Mouse (Mus musculus): ENCODE results near the gene Uox. TPM values are rescaled to one million over a fixed set of nuclear protein-coding genes. Genes with fewer than 3 reads are reported as not detected.

Gene Uox
- polyA plus RNA-seq, 1 experiment from 2014 or later, result 0.70 TPM

DNA sequence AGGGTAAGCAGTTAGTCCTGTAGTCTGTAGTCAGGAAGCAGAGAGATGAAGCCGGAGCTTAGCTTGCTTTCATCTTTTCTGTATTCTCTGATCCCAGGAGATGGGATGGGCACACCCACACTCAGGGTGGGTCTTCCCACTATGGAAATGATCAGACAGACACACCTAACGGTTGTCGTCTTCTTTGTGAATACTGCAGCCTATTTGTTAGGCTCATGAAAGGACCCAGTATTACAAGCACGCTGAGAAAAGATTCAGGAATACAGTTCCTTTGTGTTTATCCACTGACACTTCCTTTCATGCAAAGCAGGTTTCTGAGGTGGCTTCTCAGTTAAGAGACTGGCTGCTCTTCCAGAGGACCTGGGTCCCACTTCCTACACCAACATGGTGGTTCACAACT is 41.0 kb downstream of the Uox start:
- WGBS, result 86% methylated on average over 4 of the region's 4 CpGs
- no peak overlapping the region for H3K27ac ChIP-seq
- no peaks in the 10 kb centered on the region for H3K9me3 ChIP-seq
- ATAC-seq, result no peak
- H3K27me3 ChIP-seq (replicated peaks), result no peaks in the 10 kb centered on the region
- no peak overlapping the region for H3K4me3 ChIP-seq (replicated peaks)
- H3K36me3 ChIP-seq, result no peaks in the 10 kb centered on the region
- no peak overlapping the region for H3K4me2 ChIP-seq (replicated peaks)
- H3K4me1 ChIP-seq (replicated peaks), result no peaks in the 10 kb centered on the region
- H3K9ac ChIP-seq, result no peak overlapping the region

DNA sequence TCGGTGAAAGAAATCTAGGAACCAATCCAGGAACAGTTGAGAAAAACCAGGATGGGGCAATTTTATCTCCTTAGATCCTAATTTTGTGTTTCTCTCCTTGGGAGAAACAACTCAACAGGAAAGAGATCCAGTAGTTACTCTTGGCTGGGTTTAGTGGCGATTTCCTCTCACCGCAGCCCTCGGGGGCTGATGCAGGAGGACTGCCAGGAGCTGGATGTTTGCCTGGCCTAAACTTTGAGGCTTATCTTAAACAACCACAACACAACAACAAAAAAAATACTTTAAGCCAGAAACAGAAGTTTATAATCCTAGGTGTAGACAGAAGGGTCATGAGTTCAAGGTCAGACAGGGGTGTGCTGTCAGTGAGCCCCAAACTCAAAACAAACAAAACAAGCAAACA is 41.6 kb downstream of the Uox start:
- 66% methylated on average over 4 of the region's 4 CpGs for WGBS
- no peak overlapping the region for H3K27ac ChIP-seq
- no peak overlapping the region for H3K4me2 ChIP-seq (replicated peaks)
- no peak overlapping the region for H3K9ac ChIP-seq
- no peaks in the 10 kb centered on the region for H3K9me3 ChIP-seq
- H3K4me3 ChIP-seq (replicated peaks), result no peak overlapping the region
- no peak for ATAC-seq
- no peaks in the 10 kb centered on the region for H3K27me3 ChIP-seq (replicated peaks)
- H3K36me3 ChIP-seq, result no peaks in the 10 kb centered on the region
- no peaks in the 10 kb centered on the region for H3K4me1 ChIP-seq (replicated peaks)

DNA sequence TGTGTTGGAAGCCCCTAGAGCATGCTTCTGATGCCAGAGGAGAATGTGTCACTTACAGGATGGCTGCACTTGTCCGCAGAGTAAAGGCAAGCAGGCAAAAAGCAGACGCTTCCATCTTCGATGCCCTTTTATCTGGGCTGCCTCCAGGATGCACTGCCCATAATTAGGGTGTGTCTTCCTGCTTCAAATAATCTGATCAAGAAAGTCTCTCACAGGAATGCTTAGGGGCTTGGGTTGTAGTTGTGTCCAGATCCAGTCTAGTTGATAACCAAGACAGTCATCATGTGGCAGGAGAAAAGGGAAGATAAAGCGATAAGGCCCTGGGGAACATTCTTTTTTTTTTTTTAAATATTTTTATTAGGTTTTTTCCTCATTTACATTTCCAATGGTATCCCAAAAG is 45.3 kb downstream of the Uox start, which contains the start of gene Dnase2b:
Gene Dnase2b, minus strand, starts transcription at position 101 of the 400 bp plus-strand sequence.
- no peaks in the 10 kb centered on the region for H3K4me1 ChIP-seq (replicated peaks)
- H3K36me3 ChIP-seq, result no peaks in the 10 kb centered on the region
- H3K27ac ChIP-seq, result no peak within 1 kb of the TSS
- ATAC-seq, result no peak
- no peak within 1 kb of the TSS for H3K9ac ChIP-seq
- no peaks in the 10 kb centered on the region for H3K9me3 ChIP-seq
- H3K27me3 ChIP-seq (replicated peaks), result no peaks in the 10 kb centered on the region
- no peak within 1 kb of the TSS for H3K4me2 ChIP-seq (replicated peaks)
- H3K4me3 ChIP-seq (replicated peaks), result no peak within 1 kb of the TSS
- WGBS, result 90% methylated on average over 4 of the region's 4 CpGs

DNA sequence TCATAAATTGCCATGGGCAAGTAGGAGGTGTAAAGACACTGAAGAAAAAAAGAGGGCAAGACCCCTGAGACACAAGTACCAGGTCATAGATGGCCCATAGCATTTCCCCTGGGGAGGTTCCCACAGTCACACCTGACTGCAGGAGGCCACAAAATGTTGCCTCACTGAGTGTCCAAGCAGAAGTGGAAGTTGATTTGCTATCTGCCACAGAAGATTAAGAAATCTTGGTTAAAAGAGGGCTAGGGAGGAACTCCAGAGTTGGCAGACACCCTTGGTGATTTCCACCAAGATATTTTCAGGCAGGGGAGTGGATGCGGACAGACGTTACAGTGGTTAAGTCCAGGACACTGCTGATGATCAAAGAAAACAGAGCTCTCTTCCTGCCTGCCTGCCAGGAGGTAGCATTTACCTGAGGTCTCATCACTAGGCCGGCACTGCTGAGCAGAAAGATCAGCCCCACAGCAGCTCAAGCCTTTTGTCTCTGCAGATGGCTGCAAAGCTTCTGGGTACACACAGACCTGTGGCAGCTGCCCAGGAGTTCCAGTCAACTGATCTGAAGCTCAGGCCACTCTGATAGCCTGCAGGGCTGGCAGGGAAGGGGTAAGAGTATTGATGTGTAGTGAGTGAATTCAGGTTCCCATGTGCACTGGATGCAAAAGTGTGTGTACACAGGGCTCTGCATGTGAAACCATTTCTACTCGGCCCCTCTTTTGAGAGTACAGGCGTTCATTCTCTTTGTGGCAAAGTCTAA is 46.5 kb downstream of the Uox start:
- Histone ChIP-seq H3K9ac (no peak overlapping the region), H3K4me3 (replicated peaks) (no peak overlapping the region), H3K36me3 (no peaks in the 10 kb centered on the region), H3K4me2 (replicated peaks) (no peak overlapping the region), H3K27me3 (replicated peaks) (no peaks in the 10 kb centered on the region), H3K4me1 (replicated peaks) (no peaks in the 10 kb centered on the region), H3K9me3 (no peaks in the 10 kb centered on the region), H3K27ac (no peak overlapping the region)
- ATAC-seq, result no peak
- WGBS, result 77% methylated on average over 5 of the region's 5 CpGs

DNA sequence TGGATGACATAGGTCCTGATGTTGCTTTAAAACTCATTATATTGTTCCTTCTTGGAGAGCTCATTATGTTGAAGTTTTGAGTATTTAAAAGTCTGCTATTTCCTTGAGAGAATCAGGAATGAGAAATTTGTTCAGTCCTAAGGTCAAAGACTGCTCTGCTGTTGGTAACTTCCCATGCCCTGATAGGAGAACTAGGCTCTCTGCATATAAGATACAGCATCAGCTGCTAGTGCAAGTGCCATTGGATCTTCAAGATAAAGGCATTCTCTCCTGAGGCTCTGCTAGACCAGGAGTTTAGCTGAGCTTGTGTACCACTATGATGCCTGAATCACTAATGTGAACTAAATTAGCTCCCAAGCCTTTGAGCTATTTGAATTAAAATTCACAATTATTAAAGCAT is 47.7 kb downstream of the Uox start:
- no peak overlapping the region for H3K4me3 ChIP-seq (replicated peaks)
- H3K9ac ChIP-seq, result no peak overlapping the region
- no peak for ATAC-seq
- no peak overlapping the region for H3K4me2 ChIP-seq (replicated peaks)
- no peaks in the 10 kb centered on the region for H3K9me3 ChIP-seq
- no peaks in the 10 kb centered on the region for H3K27me3 ChIP-seq (replicated peaks)
- H3K4me1 ChIP-seq (replicated peaks), result no peaks in the 10 kb centered on the region
- no peak overlapping the region for H3K27ac ChIP-seq
- H3K36me3 ChIP-seq, result no peaks in the 10 kb centered on the region

DNA sequence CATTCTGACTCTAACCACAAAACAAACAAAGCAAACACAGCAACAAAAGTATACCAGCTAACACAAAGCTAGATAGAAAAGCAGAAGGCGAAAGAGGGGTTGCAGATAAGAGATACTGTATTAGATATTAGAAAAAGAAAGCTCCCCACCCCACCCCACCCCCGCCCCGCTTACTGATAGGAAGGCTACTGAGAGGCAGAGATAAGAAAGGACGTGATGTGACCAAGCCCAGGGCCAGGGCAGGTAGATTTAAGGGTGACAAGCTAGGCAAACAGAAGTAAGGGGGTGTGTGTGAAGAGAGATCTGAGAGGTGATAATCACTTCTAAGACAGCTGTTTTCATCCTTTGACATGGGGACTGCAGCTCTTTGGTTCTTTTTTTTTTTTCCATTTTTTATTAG is 48.1 kb downstream of the Uox start:
- Histone ChIP-seq H3K9me3 (no peaks in the 10 kb centered on the region), H3K27ac (no peak overlapping the region), H3K4me2 (replicated peaks) (no peak overlapping the region), H3K27me3 (replicated peaks) (no peaks in the 10 kb centered on the region), H3K36me3 (no peaks in the 10 kb centered on the region), H3K4me3 (replicated peaks) (no peak overlapping the region), H3K4me1 (replicated peaks) (no peaks in the 10 kb centered on the region), H3K9ac (no peak overlapping the region)
- 62% methylated on average over 4 of the region's 4 CpGs for WGBS
- no peak for ATAC-seq

- Histone ChIP-seq H3K27me3 (replicated peaks) (no peaks in the 10 kb centered on the region), H3K9ac (no peak overlapping the region), H3K27ac (no peak overlapping the region), H3K9me3 (no peaks in the 10 kb centered on the region), H3K36me3 (no peaks in the 10 kb centered on the region), H3K4me3 (replicated peaks) (no peak overlapping the region), H3K4me2 (replicated peaks) (no peak overlapping the region), H3K4me1 (replicated peaks) (no peaks in the 10 kb centered on the region)
- ATAC-seq, result no peak
- WGBS, result 88% methylated on average over 10 of the region's 10 CpGs
These were observed 49.9 kb downstream of the Uox start for GRCm38 (mm10) chr3:146620101-146620500.

DNA sequence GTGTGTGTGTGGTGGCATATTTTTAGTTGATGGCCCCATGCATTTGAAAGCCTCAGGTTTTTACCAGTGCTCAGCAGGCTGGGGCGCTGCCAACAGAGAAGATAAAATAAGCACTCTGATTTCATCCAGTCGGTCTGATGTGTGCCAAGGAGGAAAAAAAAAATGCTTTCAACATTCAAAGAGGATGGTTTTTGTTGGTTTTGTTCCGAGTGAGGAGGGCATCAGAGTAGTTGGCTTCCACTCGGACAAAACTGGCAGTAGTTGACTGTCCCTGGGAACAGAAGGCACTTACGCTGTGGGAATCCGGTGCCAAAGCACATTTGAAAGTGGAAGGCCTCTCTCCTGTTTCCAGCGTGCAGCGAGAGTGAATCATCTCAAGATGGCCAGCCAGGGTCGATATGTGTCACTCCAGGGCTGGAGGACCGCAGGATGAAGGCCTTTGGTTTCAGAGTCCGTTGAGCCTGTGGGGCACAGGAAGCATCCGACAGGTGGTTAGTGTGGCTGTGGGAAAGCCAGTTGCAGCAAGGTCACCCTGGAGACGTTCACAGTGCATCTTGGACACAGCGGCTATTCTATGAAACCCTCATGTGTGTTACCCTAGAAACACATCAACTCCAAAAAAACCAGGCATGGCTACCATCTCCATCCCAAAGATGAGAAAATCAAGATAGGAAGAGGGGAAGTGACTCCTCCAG is 50.5 kb downstream of the Uox start:
- Histone ChIP-seq H3K36me3 (no peaks in the 10 kb centered on the region), H3K27me3 (replicated peaks) (no peaks in the 10 kb centered on the region), H3K9me3 (no peaks in the 10 kb centered on the region), H3K27ac (no peak overlapping the region), H3K4me2 (replicated peaks) (no peak overlapping the region), H3K4me1 (replicated peaks) (no peaks in the 10 kb centered on the region), H3K9ac (no peak overlapping the region), H3K4me3 (replicated peaks) (no peak overlapping the region)
- WGBS, result 84% methylated on average over 14 of the region's 14 CpGs
- no peak for ATAC-seq

DNA sequence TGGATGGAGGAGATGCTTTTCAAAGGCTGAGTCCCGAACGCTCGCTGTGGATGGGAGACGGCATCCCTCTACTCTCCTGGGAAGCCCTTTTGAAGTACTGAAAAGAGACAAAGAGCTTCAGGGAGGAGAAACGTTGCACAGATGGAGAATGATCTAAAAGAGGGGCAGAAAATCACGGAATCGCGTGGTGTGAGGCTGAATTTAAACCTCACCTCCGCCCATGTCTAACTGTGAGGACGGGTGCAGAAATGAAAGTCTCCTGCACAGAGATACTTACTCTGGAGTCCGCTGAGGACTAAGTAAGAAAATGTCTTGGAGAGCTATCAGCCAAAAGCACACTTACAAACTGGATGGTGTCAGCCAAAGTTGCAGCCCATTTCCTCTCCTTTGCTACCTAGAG is 51.7 kb downstream of the Uox start:
- ATAC-seq, result no peak
- Histone ChIP-seq H3K4me2 (replicated peaks) (no peak overlapping the region), H3K27ac (no peak overlapping the region)

DNA sequence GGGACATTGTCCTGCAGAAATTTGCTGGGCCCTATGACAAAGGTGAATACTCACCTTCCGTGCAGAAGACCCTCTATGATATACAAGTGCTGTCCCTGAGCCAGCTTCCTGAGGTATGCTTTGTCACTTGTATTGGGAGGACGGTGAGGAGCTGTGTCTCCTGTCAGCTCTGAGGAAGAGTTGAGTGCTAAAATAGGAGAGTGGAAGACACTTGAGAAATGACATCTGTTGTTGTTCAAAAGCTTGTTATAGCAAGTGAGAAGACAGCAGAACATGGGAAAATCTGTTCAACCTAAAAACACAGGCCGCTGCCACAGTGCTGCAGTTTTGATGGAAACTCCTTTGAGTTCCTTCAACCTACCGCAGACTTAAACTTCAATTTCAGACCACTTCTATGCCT is 55.5 kb downstream of the Uox start:
- Histone ChIP-seq H3K27me3 (replicated peaks) (no peaks in the 10 kb centered on the region), H3K4me2 (replicated peaks) (no peak overlapping the region), H3K36me3 (no peaks in the 10 kb centered on the region), H3K27ac (no peak overlapping the region), H3K9me3 (no peaks in the 10 kb centered on the region), H3K4me1 (replicated peaks) (no peaks in the 10 kb centered on the region), H3K4me3 (replicated peaks) (no peak overlapping the region), H3K9ac (no peak overlapping the region)
- WGBS, result 79% methylated on average over 4 of the region's 4 CpGs
- ATAC-seq, result no peak

More for the DNA sequence above, 51.7 kb downstream of the Uox start:
- H3K36me3 ChIP-seq, result no peaks in the 10 kb centered on the region
- H3K4me1 ChIP-seq (replicated peaks), result no peaks in the 10 kb centered on the region
- no peak overlapping the region for H3K4me3 ChIP-seq (replicated peaks)
- no peaks in the 10 kb centered on the region for H3K27me3 ChIP-seq (replicated peaks)
- H3K9ac ChIP-seq, result no peak overlapping the region
- H3K9me3 ChIP-seq, result no peaks in the 10 kb centered on the region
- WGBS, result 85% methylated on average over 11 of the region's 11 CpGs

DNA sequence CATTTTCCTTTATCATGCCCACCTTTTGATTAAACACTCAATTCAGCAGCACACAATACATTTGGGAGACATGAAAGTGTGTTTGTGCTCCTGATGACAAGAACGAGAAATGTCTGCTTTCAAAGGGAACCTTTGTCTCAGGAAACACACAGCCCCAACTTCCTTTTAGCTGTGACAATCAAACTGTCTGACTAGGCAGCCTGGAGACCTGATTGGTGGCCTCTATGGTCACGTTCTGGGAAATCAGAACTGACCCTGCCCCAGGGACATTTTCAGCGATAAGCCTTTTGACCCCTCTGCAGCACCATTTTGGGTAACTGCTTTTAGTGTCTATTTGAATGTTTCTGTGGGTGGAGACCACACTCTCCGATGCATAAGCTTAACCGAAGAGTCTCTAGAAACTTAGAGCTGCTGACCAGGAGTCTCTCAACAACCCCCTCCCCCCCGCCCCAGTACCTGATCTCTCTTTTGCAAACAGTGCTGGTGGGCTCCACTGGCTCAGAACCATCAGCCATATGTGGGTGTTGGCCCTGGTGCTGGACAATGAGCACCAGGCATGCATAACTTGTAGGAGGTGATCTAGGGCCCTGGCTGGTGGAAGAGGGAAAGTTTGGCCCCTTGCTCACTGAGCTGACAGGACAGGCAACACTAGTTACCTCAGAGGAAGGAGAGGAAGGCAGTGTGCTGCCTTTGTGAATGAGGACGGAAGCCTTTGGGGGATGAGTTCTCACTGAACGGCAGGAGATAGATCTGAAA is 58.2 kb downstream of the Uox start:
- Histone ChIP-seq H3K27ac (no peak overlapping the region), H3K9ac (no peak overlapping the region), H3K4me2 (replicated peaks) (no peak overlapping the region), H3K36me3 (no peaks in the 10 kb centered on the region), H3K9me3 (no peaks in the 10 kb centered on the region), H3K4me1 (replicated peaks) (no peaks in the 10 kb centered on the region), H3K4me3 (replicated peaks) (no peak overlapping the region), H3K27me3 (replicated peaks) (no peaks in the 10 kb centered on the region)
- 69% methylated on average over 8 of the region's 8 CpGs for WGBS
- ATAC-seq, result no peak

DNA sequence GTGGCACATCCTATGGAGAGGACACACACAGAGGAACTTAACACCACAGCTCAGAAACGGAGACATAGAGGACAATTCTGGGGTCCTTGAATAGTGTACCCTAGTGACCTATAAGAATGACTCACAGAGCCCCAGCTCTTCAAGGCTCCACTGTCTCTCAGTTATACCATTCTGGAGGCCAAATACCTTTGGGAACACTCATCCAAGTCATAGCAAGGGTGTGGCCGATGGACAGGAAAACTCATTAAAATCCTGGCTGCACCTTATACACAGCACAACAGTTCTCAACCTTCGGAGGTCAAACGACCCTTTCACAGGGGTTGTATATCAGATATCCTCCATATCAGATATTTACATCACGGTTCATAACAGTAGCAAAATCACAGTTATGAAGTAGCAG is 62.3 kb downstream of the Uox start:
- Histone ChIP-seq H3K9me3 (no peaks in the 10 kb centered on the region), H3K4me3 (replicated peaks) (no peak overlapping the region), H3K36me3 (no peaks in the 10 kb centered on the region), H3K27me3 (replicated peaks) (no peaks in the 10 kb centered on the region), H3K9ac (no peak overlapping the region), H3K4me1 (replicated peaks) (no peaks in the 10 kb centered on the region), H3K27ac (no peak overlapping the region), H3K4me2 (replicated peaks) (no peak overlapping the region)
- ATAC-seq, result no peak
- 83% methylated on average over 5 of the region's 5 CpGs for WGBS
